Mouse (Mus musculus) kidney, adult 11 months (tissue): ENCODE results near the gene Gm14214.

Experiments
- DNase-seq: peaks from one replicate; pipeline ENCODE4 v3.0.0; 2022

Gene Gm14214

GRCm38 (mm10) chr2:154723473-154723872 is 46.4 kb downstream of the Gm14214 start:
- no peak for DNase-seq

DNA sequence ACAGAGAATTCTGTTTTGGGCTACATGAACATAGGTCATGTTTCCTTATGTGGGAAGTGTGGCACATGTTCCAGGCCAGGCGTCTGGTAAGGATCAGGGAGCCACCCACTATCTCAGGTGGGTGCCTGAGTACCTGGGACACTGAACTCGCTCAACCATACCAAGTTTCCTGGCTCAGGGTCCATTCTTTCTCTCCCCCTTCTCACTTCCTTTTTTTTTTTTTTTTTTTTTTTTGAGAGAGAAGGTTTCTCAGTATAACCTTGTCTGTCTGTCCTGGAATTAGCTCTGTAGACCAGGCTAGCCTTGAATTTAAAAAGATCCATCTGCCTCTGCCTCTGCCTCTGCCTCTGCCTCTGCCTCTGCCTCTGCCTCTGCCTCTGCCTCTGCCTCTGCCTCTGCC is 49.5 kb downstream of the Gm14214 start:
- no peak for DNase-seq
